Comparison of ENCODE assay signal across 20 mouse cellular contexts in the genomic region with DNA sequence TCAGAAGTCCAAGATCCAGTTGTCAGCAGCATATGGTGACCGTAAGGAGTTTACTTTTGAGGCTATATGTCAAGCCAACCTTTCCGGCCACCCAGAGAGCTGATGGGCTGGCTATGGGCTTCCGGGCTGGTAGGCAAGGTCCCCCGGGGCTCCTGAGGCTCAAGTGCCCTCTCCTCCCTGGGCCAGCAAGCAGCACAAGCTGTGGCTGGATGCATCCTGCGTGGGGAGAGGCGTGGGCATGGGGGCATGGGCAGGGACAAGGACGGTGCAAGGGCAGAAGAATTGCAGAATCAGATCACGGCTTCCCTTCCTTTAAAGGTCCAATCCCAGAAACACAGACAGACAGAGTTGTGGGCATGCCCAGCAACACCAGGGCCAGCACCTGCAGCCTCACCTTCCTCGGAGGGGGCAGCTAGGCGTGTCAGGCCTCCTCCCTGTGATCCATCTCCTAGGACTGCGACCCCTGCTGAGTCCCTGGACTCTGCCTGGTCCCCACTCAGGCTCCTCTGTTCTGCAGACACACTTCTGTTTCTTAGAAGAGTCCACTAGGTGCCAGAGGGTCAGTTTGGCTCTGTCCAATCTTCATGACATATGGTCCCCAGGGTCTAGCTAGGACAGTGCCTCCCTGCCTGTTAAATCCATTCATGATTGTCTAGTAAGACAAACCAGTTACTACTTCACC.
DNase-seq lines count a peak whose midpoint lies in the region; ATAC-seq and TF ChIP-seq lines count a peak whose summit lies in the region.
"Had no signal": no experiment of that assay in that cellular context is flagged by ENCODE, and none has a peak within 500 bp of the region (broad histone marks: within the 10 kb centered on the region; RNA-seq: fewer than 3 reads in every experiment).

No protein-coding gene starts in this region.

- DNase-seq in cerebellum, postnatal 10 days, result peak; percentile 65 to 66
- DNase-seq in cerebellum, adult 18-20 months, result no peak
- DNase-seq in hindbrain, embryonic 10.5 days (ENCODE audit: low spot score), result no peak
- DNase-seq in hindbrain, embryonic 14.5 days (ENCODE audit: low spot score), result no peak
- DNase-seq in stomach, postnatal 0 days (ENCODE audit: low spot score), result no peak
- no peak for DNase-seq in embryonic facial prominence, embryonic 10.5 days (ENCODE audit: low spot score)
- DNase-seq: B cell, adult 2 months; cerebellum, adult 9-11 months; cerebellum, postnatal 36 days; embryo, embryonic 11 days; gastrocnemius, postnatal 36 days; kidney, adult 11 months had no signal

- H3K4me1 ChIP-seq in hindbrain, embryonic 10.5 days (replicated peaks), result peaks cover 52% of the 10 kb centered on the region
- peaks cover 16% of the 10 kb centered on the region for H3K4me1 ChIP-seq in hindbrain, embryonic 14.5 days (replicated peaks; ENCODE audit: control insufficient read depth, insufficient read depth, low read length)
- peaks cover 16% of the 10 kb centered on the region for H3K4me1 ChIP-seq in stomach, embryonic 16.5 days (ENCODE audit: control insufficient read depth, insufficient read depth, low read length)
- peaks cover 8% of the 10 kb centered on the region for H3K4me1 ChIP-seq in stomach, postnatal 0 days (replicated peaks; ENCODE audit: control insufficient read depth, insufficient read depth)
- H3K4me1 ChIP-seq in embryonic facial prominence, embryonic 10.5 days, result peaks cover 33% of the 10 kb centered on the region

- peaks cover 11% of the 10 kb centered on the region; the same call in 1 of the 2 replicates for H3K27me3 ChIP-seq in hindbrain, embryonic 10.5 days (ENCODE audit: insufficient read depth, poor library complexity, severe bottlenecking)
- no peaks in the 10 kb centered on the region for H3K27me3 ChIP-seq in hindbrain, embryonic 14.5 days (ENCODE audit: control insufficient read depth, insufficient read depth, low read length)
- H3K27me3 ChIP-seq in stomach, embryonic 16.5 days (ENCODE audit: control insufficient read depth, insufficient read depth, low read length), result no peaks in the 10 kb centered on the region
- H3K27me3 ChIP-seq in stomach, postnatal 0 days (ENCODE audit: control insufficient read depth, insufficient read depth, low read length), result no peaks in the 10 kb centered on the region
- peaks cover 15% of the 10 kb centered on the region for H3K27me3 ChIP-seq in embryonic facial prominence, embryonic 10.5 days (replicated peaks; ENCODE audit: low read depth, poor library complexity, severe bottlenecking)

- no peak for ATAC-seq in hindbrain, embryonic 14.5 days (ENCODE audit: low FRiP score)
- ATAC-seq in stomach, embryonic 16.5 days (ENCODE audit: insufficient read depth, low FRiP score), result no peak
- no peak for ATAC-seq in stomach, postnatal 0 days (ENCODE audit: low FRiP score, low TSS enrichment)
- ATAC-seq: forebrain, embryonic 13.5 days; hindbrain, embryonic 16.5 days; intestine, embryonic 15.5 days; Patski had no signal

- TF ChIP-seq CTCF in stomach, postnatal 0 days (IDR thresholded peaks at IDR 0.05; ENCODE audit: low read depth), result no peak

- no peak overlapping the region for H3K9ac ChIP-seq in hindbrain, embryonic 14.5 days
- H3K9ac ChIP-seq in stomach, embryonic 16.5 days (ENCODE audit: low read length), result 0 out of 2 replicates have a peak overlapping the region, but pooled peaks have one; percentile 28
- H3K9ac ChIP-seq in stomach, postnatal 0 days (ENCODE audit: low read length), result no peak overlapping the region
- H3K9ac ChIP-seq: forebrain, embryonic 13.5 days; intestine, embryonic 15.5 days had no signal

- WGBS in hindbrain, embryonic 10.5 days, result 83% methylated on average over 11 of the region's 11 CpGs
- 81% methylated on average over 11 of the region's 11 CpGs for WGBS in hindbrain, embryonic 14.5 days
- WGBS in stomach, embryonic 16.5 days, result 74% methylated on average over 11 of the region's 11 CpGs
- 73% methylated on average over 11 of the region's 11 CpGs for WGBS in stomach, postnatal 0 days
- 82% methylated on average over 11 of the region's 11 CpGs for WGBS in embryonic facial prominence, embryonic 10.5 days

- no peaks in the 10 kb centered on the region for H3K36me3 ChIP-seq in hindbrain, embryonic 10.5 days
- H3K36me3 ChIP-seq in hindbrain, embryonic 14.5 days (replicated peaks; ENCODE audit: control insufficient read depth, insufficient read depth), result no peaks in the 10 kb centered on the region
- H3K36me3 ChIP-seq in stomach, embryonic 16.5 days (ENCODE audit: control insufficient read depth, insufficient read depth, low read length), result no peaks in the 10 kb centered on the region
- H3K36me3 ChIP-seq in stomach, postnatal 0 days (ENCODE audit: control insufficient read depth, insufficient read depth, low read length), result no peaks in the 10 kb centered on the region
- no peaks in the 10 kb centered on the region for H3K36me3 ChIP-seq in embryonic facial prominence, embryonic 10.5 days (replicated peaks)
- H3K36me3 ChIP-seq: forebrain, embryonic 10.5 days; G1E; intestine, embryonic 15.5 days had no signal

- no peak for TF ChIP-seq EP300 in stomach, postnatal 0 days (optimal IDR thresholded peaks at IDR 0.05)

- no peak overlapping the region for H3K4me2 ChIP-seq in hindbrain, embryonic 14.5 days (replicated peaks)
- H3K4me2 ChIP-seq in stomach, embryonic 16.5 days (ENCODE audit: low read depth, low read length), result no peak overlapping the region
- H3K4me2 ChIP-seq in stomach, postnatal 0 days (replicated peaks; ENCODE audit: low read depth), result no peak overlapping the region
- H3K4me2 ChIP-seq: forebrain, embryonic 13.5 days; heart, embryonic 11.5 days; intestine, embryonic 15.5 days had no signal

- no peak overlapping the region for H3K4me3 ChIP-seq in hindbrain, embryonic 10.5 days
- H3K4me3 ChIP-seq in hindbrain, embryonic 14.5 days (replicated peaks; ENCODE audit: low read length), result no peak overlapping the region
- no peak overlapping the region for H3K4me3 ChIP-seq in stomach, embryonic 16.5 days (replicated peaks; ENCODE audit: low read length)
- H3K4me3 ChIP-seq in stomach, postnatal 0 days (ENCODE audit: low read depth, low read length), result no peak overlapping the region
- H3K4me3 ChIP-seq in embryonic facial prominence, embryonic 10.5 days, result no peak overlapping the region
- H3K4me3 ChIP-seq: forebrain, embryonic 10.5 days; forebrain, embryonic 13.5 days; intestine, embryonic 15.5 days had no signal

- H3K9me3 ChIP-seq in hindbrain, embryonic 10.5 days, result no peaks in the 10 kb centered on the region
- no peaks in the 10 kb centered on the region for H3K9me3 ChIP-seq in hindbrain, embryonic 14.5 days (ENCODE audit: control insufficient read depth, low read length)
- H3K9me3 ChIP-seq in stomach, embryonic 16.5 days (replicated peaks; ENCODE audit: control insufficient read depth, low read length), result no peaks in the 10 kb centered on the region
- no peaks in the 10 kb centered on the region for H3K9me3 ChIP-seq in stomach, postnatal 0 days (ENCODE audit: control insufficient read depth, low read length)
- no peaks in the 10 kb centered on the region for H3K9me3 ChIP-seq in embryonic facial prominence, embryonic 10.5 days
- H3K9me3 ChIP-seq: forebrain, embryonic 10.5 days; forebrain, embryonic 13.5 days; intestine, embryonic 15.5 days had no signal

- H3K27ac ChIP-seq in hindbrain, embryonic 10.5 days, result peak overlapping the region; percentile 59; the same call in 1 of the 2 replicates
- no peak overlapping the region for H3K27ac ChIP-seq in hindbrain, embryonic 14.5 days
- no peak overlapping the region for H3K27ac ChIP-seq in stomach, embryonic 16.5 days (ENCODE audit: low read length)
- no peak overlapping the region for H3K27ac ChIP-seq in stomach, postnatal 0 days (replicated peaks)
- H3K27ac ChIP-seq in embryonic facial prominence, embryonic 10.5 days (replicated peaks), result peak overlapping the region; percentile 57; the same call in 1 of the 2 replicates
- H3K27ac ChIP-seq: forebrain, embryonic 13.5 days; intestine, embryonic 15.5 days had no signal

Comparison
In these comparisons a context has a peak if more than half of its experiments do, and no peak if none do; other contexts are left out.
1. DNase-seq: peak in cerebellum, postnatal 10 days (2 of 2); none in cerebellum, adult 18-20 months (0 of 2), hindbrain, embryonic 10.5 days (single experiment), hindbrain, embryonic 14.5 days (single experiment), stomach, postnatal 0 days (single experiment) and embryonic facial prominence, embryonic 10.5 days (single experiment).
2. H3K27ac ChIP-seq: peak in hindbrain, embryonic 10.5 days (single experiment) and embryonic facial prominence, embryonic 10.5 days (single experiment); none in hindbrain, embryonic 14.5 days (single experiment), stomach, embryonic 16.5 days (single experiment) and stomach, postnatal 0 days (single experiment).